Mouse (Mus musculus) frontal cortex, adult (tissue): Measurements from ENCODE around the gene Lrrc4c.

Experiments used
- ATAC-seq: cut with Nextera tagmentation; 2 replicates; pipeline ENCODE4 v1.9.2; 2017; ENCODE audit warnings: mild to moderate bottlenecking, moderate library complexity, mixed read lengths; ENCODE audit not compliant: low TSS enrichment

The Lrrc4c gene

DNA sequence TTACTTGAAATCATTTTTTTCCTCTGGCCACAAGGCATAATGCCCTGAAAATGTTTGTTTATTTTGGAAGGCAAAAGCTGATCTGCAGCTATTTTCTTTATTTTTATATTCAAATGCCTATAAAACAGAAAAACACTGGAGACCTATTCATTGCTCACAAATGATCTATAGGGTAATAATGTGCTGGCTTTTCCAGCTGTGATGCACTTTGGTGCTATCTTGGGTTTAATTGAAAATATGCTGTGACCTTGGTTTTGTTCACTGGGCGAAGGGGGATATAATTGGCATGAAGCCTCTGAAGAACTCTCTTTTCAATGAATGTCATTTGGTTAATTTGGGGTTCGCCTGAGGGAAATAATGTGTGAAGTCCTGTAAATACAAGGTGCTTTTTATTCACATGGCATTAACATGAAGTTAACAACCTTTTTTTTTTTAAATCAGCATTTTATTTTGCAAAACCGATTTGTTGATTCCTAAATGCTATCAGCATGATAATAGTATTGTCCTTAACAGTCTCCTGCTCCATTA, 1286.8 kb downstream of the Lrrc4c start:
- no peak for ATAC-seq

- ATAC-seq: no peak
Observed at GRCm38 (mm10) chr2:97609436-97609835, 1291.5 kb downstream of the Lrrc4c start.

GRCm38 (mm10) chr2:97610566-97610965, 1292.6 kb downstream of the Lrrc4c start:
- no peak for ATAC-seq

GRCm38 (mm10) chr2:97614724-97615123, 1296.8 kb downstream of the Lrrc4c start:
- peak; percentile 85 for ATAC-seq

GRCm38 (mm10) chr2:97618589-97618988, 1300.6 kb downstream of the Lrrc4c start:
- no peak for ATAC-seq

- ATAC-seq: peak; percentile 90
Observed at GRCm38 (mm10) chr2:97639941-97640340, 1322.0 kb downstream of the Lrrc4c start.

DNA sequence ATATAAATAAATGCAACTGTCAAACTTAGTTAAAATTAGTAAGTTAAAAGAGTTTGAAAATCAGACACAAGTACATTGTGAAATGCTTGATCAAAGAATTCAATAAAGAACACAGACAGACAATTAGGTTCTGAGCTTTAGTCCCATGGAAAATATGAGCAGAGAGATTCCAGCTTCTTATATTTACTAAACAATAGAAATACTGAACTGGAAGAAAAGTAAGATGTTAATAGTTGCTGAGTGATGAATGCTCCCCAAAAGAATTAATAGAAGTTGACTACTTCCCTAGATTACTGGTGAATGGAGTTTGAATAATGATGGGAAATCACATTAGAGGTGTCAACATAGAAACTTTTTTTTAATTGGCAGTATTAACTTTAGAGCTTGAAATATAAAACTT, 1323.7 kb downstream of the Lrrc4c start:
- no peak for ATAC-seq

DNA sequence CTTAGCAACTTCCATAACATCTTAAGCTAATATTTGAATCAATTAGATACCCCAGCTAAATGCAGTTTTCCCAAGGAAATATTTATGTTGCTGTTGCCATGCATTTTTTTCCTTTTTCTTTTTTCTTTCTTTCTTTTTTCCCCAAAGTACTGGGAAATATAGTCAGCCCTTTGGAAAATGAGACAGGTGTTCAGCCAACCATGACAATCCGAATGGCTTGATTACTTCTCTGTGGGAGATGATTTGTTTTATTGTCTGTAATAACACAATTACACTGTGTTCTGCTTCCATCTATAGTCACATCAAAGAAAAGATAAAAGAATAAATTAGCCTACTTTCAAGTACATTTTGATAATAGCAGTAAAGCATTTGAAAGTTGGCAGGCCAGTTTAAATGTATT, 1334.7 kb downstream of the Lrrc4c start:
- no peak for ATAC-seq
